Mouse (Mus musculus) spleen, postnatal 4 days (tissue): ENCODE measurements around the gene Slc9b2.

ENCODE experiments used
- DNase-seq, 2 experiments: peaks; one replicate each; pipeline ENCODE4 v3.0.0; 2022; ENCODE audit warnings: low spot score in 2 of 2

The Slc9b2 gene

GRCm38 (mm10) chr3:135307411-135308259, at the start of gene Slc9b2:
Gene Slc9b2 (plus strand): TSS chr3:135307700.
- peak in 1 of 2 experiments; percentile 19 for DNase-seq

- no peak for DNase-seq
These were observed 48.6 kb upstream of the Slc9b2 start for GRCm38 (mm10) chr3:135258919-135259318.

- no peak for DNase-seq
These were observed 47.3 kb upstream of the Slc9b2 start for GRCm38 (mm10) chr3:135260233-135260632.

- DNase-seq: no peak
These were observed 38.9 kb upstream of the Slc9b2 start for GRCm38 (mm10) chr3:135268616-135269015.

GRCm38 (mm10) chr3:135269391-135269990, 38.0 kb upstream of the Slc9b2 start:
- no peak for DNase-seq

DNA sequence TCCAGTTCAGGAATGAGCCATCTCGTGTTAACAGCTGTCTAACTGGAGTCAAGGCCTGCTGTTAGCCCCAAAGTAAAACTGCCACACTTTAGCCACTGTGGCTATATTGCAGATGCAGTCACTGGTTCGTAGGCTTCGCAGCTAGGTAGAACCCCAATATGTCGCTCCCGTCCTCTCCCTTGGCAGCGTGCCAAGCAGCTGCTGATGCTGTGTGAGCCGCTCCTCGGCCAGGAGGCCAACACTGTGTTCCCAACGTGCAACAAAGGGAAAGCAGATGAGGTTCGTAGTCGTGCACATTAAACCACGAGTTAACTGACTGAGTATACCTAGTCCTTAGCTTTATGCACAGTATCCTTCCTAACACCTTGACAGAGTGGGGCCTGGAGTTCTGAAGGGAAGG, 34.9 kb upstream of the Slc9b2 start:
- DNase-seq: no peak

GRCm38 (mm10) chr3:135273047-135273446, 34.5 kb upstream of the Slc9b2 start:
- DNase-seq: no peak

DNA sequence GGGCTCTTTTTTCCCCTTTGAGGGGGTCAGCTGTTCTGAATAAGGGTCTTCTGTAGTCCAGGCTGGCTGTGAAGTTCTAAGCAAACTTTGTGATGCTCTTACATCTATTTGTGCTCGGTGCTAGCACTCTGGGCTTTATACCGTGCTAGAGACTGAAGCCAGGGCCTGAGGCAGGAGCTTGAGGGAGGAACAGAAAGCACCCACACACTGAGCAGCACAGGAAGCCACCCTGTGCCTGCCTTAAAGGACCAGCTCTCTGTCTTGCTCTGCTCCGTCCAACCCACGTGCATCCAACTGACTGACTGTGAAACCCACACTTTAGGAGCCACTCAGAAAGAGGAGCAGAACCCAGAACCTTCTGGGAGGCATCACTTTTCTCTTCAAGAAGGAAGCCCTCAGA, 27.3 kb upstream of the Slc9b2 start:
- DNase-seq: no peak

GRCm38 (mm10) chr3:135280669-135281415, 26.7 kb upstream of the Slc9b2 start, which contains the start of gene Bdh2:
Gene Bdh2 (plus strand): TSS chr3:135281221.
- DNase-seq: peak; percentile 61 to 72

DNA sequence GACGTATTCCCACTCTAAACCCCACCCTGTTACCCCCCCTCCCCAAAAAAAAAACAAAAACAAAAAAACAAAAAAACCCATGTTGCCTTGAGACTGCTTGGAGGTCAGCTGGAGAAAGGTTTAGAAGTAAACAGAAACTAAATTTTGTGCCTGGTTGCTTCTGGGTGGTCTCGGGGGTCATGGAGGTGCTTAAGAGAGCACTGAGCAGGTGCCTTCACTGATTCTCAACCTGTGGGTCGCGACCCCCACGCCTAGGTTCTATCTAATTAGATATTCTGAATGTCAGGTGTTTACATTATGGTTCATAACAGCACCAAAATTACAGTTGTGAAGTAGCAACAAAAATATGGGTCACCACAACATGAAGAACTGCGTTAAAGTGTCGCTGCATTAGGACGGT, 25.8 kb upstream of the Slc9b2 start:
- DNase-seq: peak in 1 of 2 experiments; percentile 51

DNA sequence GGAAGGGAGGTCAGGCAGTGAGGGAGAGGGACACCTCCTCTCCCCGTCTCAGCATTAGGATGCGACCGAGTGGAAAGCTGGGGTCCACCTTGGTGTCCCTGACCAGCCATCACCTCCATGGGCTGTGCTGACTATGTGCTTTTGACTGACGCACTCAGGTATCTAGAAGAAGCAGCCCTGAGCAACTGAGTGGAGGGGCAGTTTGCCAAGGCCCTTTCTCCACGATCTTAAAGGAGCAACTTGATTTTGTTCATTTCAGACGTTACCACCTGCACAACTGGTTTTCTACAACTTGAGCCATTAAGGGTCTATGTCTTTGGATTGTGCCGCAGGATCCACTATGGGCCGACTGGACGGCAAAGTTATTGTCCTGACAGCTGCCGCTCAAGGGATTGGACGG, 22.2 kb upstream of the Slc9b2 start:
- DNase-seq: no peak

DNA sequence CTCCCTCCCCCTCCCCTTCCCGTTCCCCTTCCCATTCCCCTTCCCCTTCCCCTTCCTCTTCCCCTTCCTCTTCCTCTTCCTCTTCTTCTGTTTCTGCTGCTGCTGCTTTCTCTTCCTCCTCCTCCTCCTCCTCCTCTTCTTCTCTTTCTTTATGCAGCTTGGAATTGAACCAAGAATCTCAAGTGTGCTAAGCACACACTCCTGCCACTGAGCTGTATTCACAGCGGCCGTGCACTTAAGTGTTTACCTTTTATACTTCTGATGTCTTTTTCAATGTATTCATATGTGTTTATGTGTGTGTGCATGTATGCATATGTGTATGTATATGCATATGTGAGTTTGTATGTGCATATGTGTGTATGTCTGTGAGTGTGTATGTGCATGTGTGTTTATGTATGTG, 21.7 kb upstream of the Slc9b2 start:
- DNase-seq: no peak

DNA sequence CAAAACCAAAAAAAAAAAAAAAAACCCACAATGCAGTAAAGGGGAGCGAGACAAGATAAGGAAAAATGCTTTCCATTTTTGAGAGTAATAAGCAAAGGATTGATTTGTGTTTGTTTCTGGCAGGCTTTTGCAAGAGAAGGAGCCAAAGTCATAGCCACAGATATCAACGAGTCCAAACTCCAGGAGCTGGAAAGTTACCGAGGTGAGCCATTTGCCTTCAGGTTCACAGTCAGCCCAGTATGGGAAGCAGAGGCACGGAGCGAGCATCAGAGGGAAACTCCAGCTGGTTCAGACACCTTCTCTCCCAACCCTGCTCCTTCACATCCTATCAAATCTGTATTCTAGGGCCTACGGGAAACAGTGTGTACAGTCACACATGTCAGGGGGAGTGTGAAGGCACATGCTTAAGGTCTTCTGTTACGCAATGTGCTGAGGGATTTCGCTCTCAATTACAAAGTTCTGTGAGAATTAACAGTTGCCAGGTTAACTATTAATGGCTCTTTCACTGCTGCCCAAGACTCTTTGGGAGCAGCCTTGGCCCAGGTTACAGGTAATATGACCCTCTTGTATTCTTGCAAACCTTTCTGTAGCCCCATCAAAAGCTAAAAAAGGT, 19.3 kb upstream of the Slc9b2 start:
- DNase-seq: no peak

DNA sequence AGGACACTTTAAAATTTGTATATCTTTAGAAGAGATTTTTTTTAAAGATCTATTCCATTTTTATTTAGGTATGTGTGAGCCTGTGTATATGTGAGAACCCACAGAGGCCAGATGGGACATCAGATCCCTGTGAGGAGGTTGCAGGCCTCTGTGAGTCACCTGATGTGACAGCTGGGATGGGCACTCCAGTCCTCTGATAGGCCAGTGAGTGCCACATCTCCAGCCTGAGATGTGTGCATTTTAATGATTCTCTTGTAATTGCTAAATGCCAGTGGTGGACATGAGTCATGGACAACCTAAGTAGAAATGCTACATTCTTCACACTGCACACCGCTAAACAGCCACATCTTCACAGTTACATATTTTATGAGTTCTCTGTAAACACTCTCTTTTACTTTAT, 18.4 kb upstream of the Slc9b2 start:
- no peak for DNase-seq

DNA sequence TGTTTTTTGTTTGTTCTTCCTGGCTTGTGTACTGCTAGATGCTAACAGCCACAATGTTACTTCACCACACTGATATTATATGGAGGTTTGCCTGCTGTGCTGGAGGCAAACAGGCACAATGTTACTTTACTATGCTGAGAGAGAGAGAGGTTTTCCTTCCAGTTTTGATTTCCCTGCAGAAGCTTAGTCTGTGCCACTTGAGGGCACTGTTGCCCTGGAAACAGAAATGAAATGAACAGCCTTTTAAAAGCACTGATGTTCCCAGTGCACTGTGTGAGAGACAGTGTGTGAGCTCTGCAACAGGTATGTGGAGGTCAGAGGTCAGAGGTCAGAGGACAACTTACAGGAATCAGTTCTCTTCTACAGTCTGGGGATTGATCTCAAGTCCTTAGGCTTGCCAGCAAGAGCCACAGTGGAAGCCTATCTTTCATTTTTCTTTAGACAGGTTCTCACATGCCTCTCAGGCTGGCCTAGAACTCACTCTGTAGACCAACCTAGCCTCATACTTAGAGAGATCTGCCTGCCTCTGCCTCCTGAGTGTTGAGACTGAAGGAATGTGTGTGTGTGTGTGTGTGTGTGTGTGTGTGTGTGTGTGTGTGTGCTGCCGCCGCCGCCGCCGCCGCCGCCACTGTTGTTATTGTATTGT, 17.1 kb upstream of the Slc9b2 start:
- DNase-seq: no peak

DNA sequence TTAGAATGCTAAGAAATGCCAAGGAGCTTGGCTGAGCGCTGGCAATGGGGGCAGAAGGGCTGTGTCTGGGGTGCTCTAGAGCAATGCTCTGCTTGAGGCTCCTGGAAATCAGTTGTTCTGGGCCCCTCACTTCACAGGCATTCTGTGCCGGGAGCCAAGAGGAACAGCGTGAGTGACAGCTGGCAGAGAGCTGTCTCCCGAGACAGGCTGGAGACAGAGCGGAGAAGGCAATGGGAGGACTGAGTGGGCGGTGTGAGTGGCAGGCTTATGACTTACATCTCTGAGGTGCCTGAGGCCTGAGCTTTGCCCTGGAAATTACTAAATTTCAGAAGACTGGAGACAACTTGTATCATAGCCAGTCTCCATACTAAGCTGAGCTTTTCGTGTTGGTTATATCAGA, 13.8 kb upstream of the Slc9b2 start:
- no peak for DNase-seq

DNA sequence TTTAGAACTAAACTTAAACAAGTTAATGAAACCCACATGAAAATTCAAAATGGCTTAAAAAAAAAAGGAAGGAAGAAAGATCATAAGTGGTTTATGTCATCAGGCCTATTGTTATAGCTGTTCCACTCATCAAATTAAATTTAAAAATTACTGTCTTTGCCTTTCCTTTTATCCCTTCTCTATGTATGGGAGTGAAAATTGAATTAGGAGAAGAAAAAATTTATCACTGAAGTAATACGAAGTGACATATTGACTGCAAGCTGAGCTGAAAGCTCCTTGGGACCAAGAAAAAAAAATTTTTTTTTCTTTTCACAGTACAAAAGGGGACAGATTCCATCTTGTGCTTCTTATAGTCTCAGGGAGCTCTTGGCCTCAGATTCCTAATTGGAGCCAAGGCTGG, 11.9 kb upstream of the Slc9b2 start:
- no peak for DNase-seq

GRCm38 (mm10) chr3:135298560-135298959, 8.9 kb upstream of the Slc9b2 start:
- no peak for DNase-seq

DNA sequence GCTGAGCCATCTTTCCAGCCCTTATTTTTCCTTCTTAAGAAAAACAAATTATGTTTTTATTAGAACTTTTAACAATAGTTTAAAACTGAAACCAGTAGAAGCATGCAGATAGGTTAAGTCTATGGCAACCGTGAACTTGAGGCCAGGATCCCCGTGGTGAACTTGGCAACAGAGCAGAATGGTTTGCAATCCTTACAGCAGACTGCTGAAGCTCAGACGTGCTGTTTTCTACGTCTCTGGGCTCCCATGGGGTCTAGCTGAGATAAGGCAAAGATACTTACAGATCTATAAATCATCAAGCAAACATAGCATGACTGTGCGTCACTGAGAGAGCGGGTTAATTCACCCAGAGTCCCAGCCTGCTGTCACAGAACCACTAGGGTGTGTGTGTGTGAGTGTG, 7.4 kb upstream of the Slc9b2 start:
- DNase-seq: no peak

DNA sequence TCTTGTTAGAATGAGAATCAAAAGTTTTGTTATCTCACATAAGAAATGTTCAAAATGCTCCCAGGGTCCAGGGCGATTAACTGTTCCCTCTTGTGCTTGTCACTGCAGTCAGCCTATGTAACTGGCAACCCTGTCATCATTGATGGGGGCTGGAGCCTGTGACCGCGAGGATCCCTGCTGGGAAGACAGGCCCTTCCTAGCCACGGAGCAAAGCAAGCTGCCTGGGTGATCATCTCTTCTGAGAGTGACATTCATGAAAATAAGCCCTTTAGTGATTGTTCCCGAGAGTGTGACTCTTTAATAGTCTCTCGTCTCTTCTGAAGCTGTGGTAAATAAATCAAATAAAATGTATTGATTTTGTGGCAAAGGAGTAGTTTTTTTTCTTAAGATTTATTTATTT, 3.4 kb upstream of the Slc9b2 start:
- DNase-seq: no peak

- no peak for DNase-seq
These were observed 2.9 kb upstream of the Slc9b2 start for GRCm38 (mm10) chr3:135304566-135304965.
